Mouse (Mus musculus) forebrain, embryonic 11.5 days (tissue): Measurements from ENCODE around the gene Pgc. TPM values are rescaled to one million over a fixed set of nuclear protein-coding genes. Genes with fewer than 3 reads are reported as not detected.

Source experiments
- ATAC-seq: fragments of 200-750 bp; cut with Nextera tagmentation; replicated peaks from 2 replicates; pipeline ENCODE4 v1.8.0; 2017; ENCODE audit warnings: moderate TSS enrichment; ENCODE audit not compliant: low FRiP score
- DNase-seq: peaks from one replicate; pipeline ENCODE4 v3.0.0-alpha.2; 2017; ENCODE audit warnings: low spot score
- H3K27ac ChIP-seq: fragments of 300-500 bp; sonication (generic); 2 replicates; pipeline ENCODE4 v1.5.1; 2014; ENCODE audit warnings: low read depth, low read length
- H3K27me3 ChIP-seq: fragments of 300-500 bp; sonication (generic); 2 replicates; pipeline ENCODE4 v1.6.1; 2014; ENCODE audit warnings: mild to moderate bottlenecking, low read length, mixed read lengths; ENCODE audit not compliant: control insufficient read depth, insufficient read depth
- H3K36me3 ChIP-seq: fragments of 300-500 bp; sonication (generic); 2 replicates; pipeline ENCODE4 v1.6.1; 2014; ENCODE audit warnings: mild to moderate bottlenecking, low read length, moderate library complexity, mixed read lengths; ENCODE audit not compliant: control insufficient read depth, insufficient read depth
- H3K4me1 ChIP-seq: fragments of 300-500 bp; sonication (generic); replicated peaks from 2 replicates; pipeline ENCODE4 v1.6.1; 2014; ENCODE audit warnings: low read length, mixed read lengths; ENCODE audit not compliant: control insufficient read depth, insufficient read depth
- H3K4me2 ChIP-seq: fragments of 300-500 bp; sonication (generic); 2 replicates; pipeline ENCODE4 v1.6.1; 2014; ENCODE audit warnings: low read depth, mild to moderate bottlenecking, low read length, moderate library complexity, mixed read lengths; ENCODE audit not compliant: severe bottlenecking
- H3K4me3 ChIP-seq: fragments of 300-500 bp; sonication (generic); 2 replicates; pipeline ENCODE4 v1.5.1; 2014; ENCODE audit warnings: low read depth, low read length
- H3K9ac ChIP-seq: fragments of 300-500 bp; sonication (generic); 2 replicates; pipeline ENCODE4 v1.6.1; 2014; ENCODE audit warnings: low read length
- H3K9me3 ChIP-seq: fragments of 300-500 bp; sonication (generic); 2 replicates; pipeline ENCODE4 v1.6.1; 2016; ENCODE audit warnings: low read length, mixed read lengths; ENCODE audit not compliant: control insufficient read depth
- WGBS: fragments of 180-500 bp; shearing (Covaris S2); extraction: QIAGEN DNeasy Blood & Tissue Kit; methylation state at CpG from one replicate; pipeline ENCODE4 v1.1.7; 2014; 5-methylcytosine and 5-hydroxymethylcytosine counted together
- polyA plus RNA-seq: library from polyadenylated mRNA; unstranded; fragments of >200 nt; fragmentation: Nextera tagmentation; extraction: Ambion mirVana; gene quantifications from 2 replicates; pipeline ENCODE4 v1.2.1, GENCODE M21; 2014

The Pgc gene
- polyA plus RNA-seq, 1 experiment from 2014 or later = not detected

GRCm38 (mm10) chr17:47702548-47703345 lies 23.9 kb upstream of the Pgc start:
- Histone ChIP-seq H3K4me1 (no peaks in the 10 kb centered on the region), H3K9ac (no peak overlapping the region), H3K9me3 (no peaks in the 10 kb centered on the region), H3K27ac (no peak overlapping the region), H3K4me2 (no peak overlapping the region), H3K36me3 (no peaks in the 10 kb centered on the region; the same call in 1 of the 2 replicates), H3K27me3 (no peaks in the 10 kb centered on the region; the same call in 1 of the 2 replicates), H3K4me3 (no peak overlapping the region)
- DNase-seq (no peak), ATAC-seq (no peak)
- 43% methylated on average over 28 of the region's 28 CpGs for WGBS

- H3K36me3 ChIP-seq = no peaks in the 10 kb centered on the region; the same call in 1 of the 2 replicates
- no peaks in the 10 kb centered on the region for H3K9me3 ChIP-seq
- H3K4me2 ChIP-seq = no peak overlapping the region
- no peak overlapping the region for H3K9ac ChIP-seq
- no peaks in the 10 kb centered on the region for H3K4me1 ChIP-seq
- ATAC-seq (no peak), DNase-seq (no peak)
- WGBS = 31% methylated on average over 20 of the region's 20 CpGs
- no peak overlapping the region for H3K4me3 ChIP-seq
- no peak overlapping the region for H3K27ac ChIP-seq
- no peaks in the 10 kb centered on the region; the same call in 1 of the 2 replicates for H3K27me3 ChIP-seq
Measured at GRCm38 (mm10) chr17:47703556-47703955, 23.1 kb upstream of the Pgc start.

GRCm38 (mm10) chr17:47704692-47705091 lies 21.9 kb upstream of the Pgc start:
- Histone ChIP-seq H3K9me3 (no peaks in the 10 kb centered on the region), H3K27ac (no peak overlapping the region), H3K4me2 (no peak overlapping the region), H3K4me1 (no peaks in the 10 kb centered on the region), H3K36me3 (no peaks in the 10 kb centered on the region; the same call in 1 of the 2 replicates), H3K9ac (no peak overlapping the region), H3K4me3 (no peak overlapping the region), H3K27me3 (no peaks in the 10 kb centered on the region; the same call in 1 of the 2 replicates)
- ATAC-seq = no peak
- WGBS = 88% methylated on average over 4 of the region's 4 CpGs
- DNase-seq = no peak

GRCm38 (mm10) chr17:47706196-47706595 lies 20.4 kb upstream of the Pgc start:
- no peaks in the 10 kb centered on the region for H3K9me3 ChIP-seq
- H3K36me3 ChIP-seq = no peaks in the 10 kb centered on the region; the same call in 1 of the 2 replicates
- no peak overlapping the region for H3K27ac ChIP-seq
- WGBS = 74% methylated on average over 1 of the region's 1 CpGs
- DNase-seq (no peak), ATAC-seq (no peak)
- H3K27me3 ChIP-seq = no peaks in the 10 kb centered on the region; the same call in 1 of the 2 replicates
- H3K4me1 ChIP-seq = no peaks in the 10 kb centered on the region
- H3K4me2 ChIP-seq = no peak overlapping the region
- H3K9ac ChIP-seq = no peak overlapping the region
- no peak overlapping the region for H3K4me3 ChIP-seq

GRCm38 (mm10) chr17:47707961-47708360 lies 18.7 kb upstream of the Pgc start:
- WGBS = 89% methylated on average over 3 of the region's 3 CpGs
- Histone ChIP-seq H3K4me3 (no peak overlapping the region), H3K9ac (no peak overlapping the region), H3K27ac (no peak overlapping the region), H3K4me2 (no peak overlapping the region), H3K27me3 (no peaks in the 10 kb centered on the region; the same call in 1 of the 2 replicates), H3K36me3 (no peaks in the 10 kb centered on the region), H3K4me1 (no peaks in the 10 kb centered on the region), H3K9me3 (no peaks in the 10 kb centered on the region)
- DNase-seq = no peak
- no peak for ATAC-seq

GRCm38 (mm10) chr17:47708972-47709371 lies 17.7 kb upstream of the Pgc start:
- Histone ChIP-seq H3K4me3 (no peak overlapping the region), H3K27me3 (no peaks in the 10 kb centered on the region), H3K36me3 (no peaks in the 10 kb centered on the region), H3K27ac (no peak overlapping the region), H3K9ac (no peak overlapping the region), H3K4me2 (no peak overlapping the region), H3K4me1 (no peaks in the 10 kb centered on the region), H3K9me3 (no peaks in the 10 kb centered on the region)
- no peak for ATAC-seq
- WGBS = 84% methylated on average over 4 of the region's 4 CpGs
- DNase-seq = no peak

- Histone ChIP-seq H3K4me1 (no peaks in the 10 kb centered on the region), H3K27me3 (no peaks in the 10 kb centered on the region), H3K9ac (no peak overlapping the region), H3K4me2 (no peak overlapping the region), H3K36me3 (no peaks in the 10 kb centered on the region), H3K9me3 (no peaks in the 10 kb centered on the region), H3K4me3 (no peak overlapping the region), H3K27ac (no peak overlapping the region)
- no peak for DNase-seq
- 83% methylated on average over 3 of the region's 3 CpGs for WGBS
- ATAC-seq = no peak
Measured at GRCm38 (mm10) chr17:47710036-47710435, 16.6 kb upstream of the Pgc start.

- no peaks in the 10 kb centered on the region for H3K36me3 ChIP-seq
- H3K4me3 ChIP-seq = no peak overlapping the region
- H3K9ac ChIP-seq = no peak overlapping the region
- H3K9me3 ChIP-seq = no peaks in the 10 kb centered on the region
- DNase-seq = no peak
- H3K4me2 ChIP-seq = no peak overlapping the region
- H3K4me1 ChIP-seq = no peaks in the 10 kb centered on the region
- WGBS = 73% methylated on average over 6 of the region's 6 CpGs
- H3K27me3 ChIP-seq = no peaks in the 10 kb centered on the region
- ATAC-seq = no peak
- no peak overlapping the region for H3K27ac ChIP-seq
Measured at GRCm38 (mm10) chr17:47711883-47712282, 14.8 kb upstream of the Pgc start.
